Mouse (Mus musculus) layer of hippocampus, adult 8-10 months (tissue): ENCODE measurements around the gene Olfr1386. TPM values are rescaled to one million over a fixed set of nuclear protein-coding genes. Genes with fewer than 3 reads are reported as not detected.
"Not testable (repeated sequence)": the region's sequence is repeated elsewhere in the genome, so short reads cannot be mapped to it uniquely, and the experiment has no call there.

Experiments used
- DNase-seq, 2 experiments: peaks; one replicate each; pipeline ENCODE4 v3.0.0; 2022; ENCODE audit warnings: low spot score in 2 of 2
- total RNA-seq, 4 experiments: library from RNA; stranded (reverse); gene quantifications; 2 replicates each; pipeline ENCODE4 v1.2.4; 2022

Olfr1386 gene
- total RNA-seq: not detected

GRCm38 (mm10) chr11:49464746-49465145 is at the start of gene Olfr1386:
Olfr1386 (plus strand) TSS chr11:49465046.
- DNase-seq: not testable (repeated sequence)

- no peak for DNase-seq
These were observed 42.1 kb upstream of the Olfr1386 start, which contains the start of gene Olfr1389 for GRCm38 (mm10) chr11:49422767-49423166. Olfr1389 (plus strand) TSS chr11:49423067.

- DNase-seq: no peak
These were observed 39.5 kb upstream of the Olfr1386 start for GRCm38 (mm10) chr11:49425257-49425927.

GRCm38 (mm10) chr11:49429641-49430040 is 35.2 kb upstream of the Olfr1386 start:
- peak; percentile 9 to 29 for DNase-seq

- DNase-seq: peak in 1 of 2 experiments; percentile 6
These were observed 28.4 kb upstream of the Olfr1386 start, which contains the start of gene Olfr1388 for GRCm38 (mm10) chr11:49436411-49436810. Olfr1388 (plus strand) TSS chr11:49436624.

GRCm38 (mm10) chr11:49455043-49455442 is 9.8 kb upstream of the Olfr1386 start, which contains the start of gene Olfr1387:
Olfr1387 (plus strand) TSS chr11:49455343.
- no peak for DNase-seq

- no peak for DNase-seq
These were observed 21.1 kb downstream of the Olfr1386 start for GRCm38 (mm10) chr11:49485973-49486372.

GRCm38 (mm10) chr11:49488770-49489169 is 23.9 kb downstream of the Olfr1386 start, which contains the start of gene Olfr1385:
Olfr1385 (plus strand) TSS chr11:49489070.
- DNase-seq: not testable (repeated sequence)

- DNase-seq: no peak
These were observed 53.2 kb downstream of the Olfr1386 start for GRCm38 (mm10) chr11:49518086-49518485.

- DNase-seq: no peak
These were observed 54.5 kb downstream of the Olfr1386 start, which contains the start of gene Olfr1383 for GRCm38 (mm10) chr11:49519348-49519747. Olfr1383 (plus strand) TSS chr11:49519648.

Other genes with a start within 250 kb of the Olfr1386 start
- gene Mgat1, start 220.9 kb upstream of the Olfr1386 start, total RNA-seq: 10 to 100 TPM; 56.4 to 63.2 (median 59.5) TPM
- not detected for gene Olfr1393, start 186.7 kb upstream of the Olfr1386 start, total RNA-seq
- gene Olfr1392, start 179.8 kb upstream of the Olfr1386 start, total RNA-seq: not detected
- gene Olfr10, start 160.3 kb upstream of the Olfr1386 start, total RNA-seq: not detected
- gene Olfr1391, start 142.3 kb upstream of the Olfr1386 start, total RNA-seq: not detected
- not detected for gene Olfr1390, start 129.9 kb upstream of the Olfr1386 start, total RNA-seq
- not detected for gene Olfr1389, start 42.0 kb upstream of the Olfr1386 start, total RNA-seq
- under 1 TPM; 0.25 to 0.41 (median 0.31) TPM for gene Olfr1388, start 28.4 kb upstream of the Olfr1386 start, total RNA-seq
- gene Olfr1387, start 9.7 kb upstream of the Olfr1386 start, total RNA-seq: not detected
- under 1 TPM in 2 of 4 experiments, not detected in 2; 0.11 to 0.18 TPM for gene Olfr1385, start 24.0 kb downstream of the Olfr1386 start, total RNA-seq
- not detected for gene Olfr1384, start 41.7 kb downstream of the Olfr1386 start, total RNA-seq
- gene Olfr1383, start 54.6 kb downstream of the Olfr1386 start, total RNA-seq: 1 to 10 TPM in 1 of 4 experiments, under 1 TPM in 1, not detected in 2; 0.56 to 1.2 TPM
- not detected for gene Olfr1382, start 63.2 kb downstream of the Olfr1386 start, total RNA-seq
- gene Olfr1381, start 78.4 kb downstream of the Olfr1386 start, total RNA-seq: not detected
- not detected for gene Olfr1380, start 91.8 kb downstream of the Olfr1386 start, total RNA-seq
- 1 to 10 TPM; 1.9 to 2.8 (median 2.3) TPM for gene Flt4, start 144.2 kb downstream of the Olfr1386 start, total RNA-seq
- gene Scgb3a1, start 198.6 kb downstream of the Olfr1386 start, total RNA-seq: not detected
- gene Cnot6, start 247.7 kb downstream of the Olfr1386 start, total RNA-seq: 10 to 100 TPM; 39.8 to 53.9 (median 46.8) TPM